Mouse (Mus musculus) A20 (cell line): ENCODE measurements around the gene Smarcc1.

Source experiments
- DNase-seq: peaks from one replicate; pipeline ENCODE4 v3.0.0-alpha.2; 2011; ENCODE audit warnings: low read depth, low spot score

Gene Smarcc1

GRCm38 (mm10) chr9:110230395-110231071 is 113.0 kb downstream of the Smarcc1 start:
- DNase-seq, result no peak

GRCm38 (mm10) chr9:110234962-110235361 is 117.5 kb downstream of the Smarcc1 start:
- DNase-seq, result no peak

GRCm38 (mm10) chr9:110243221-110243833 is 125.8 kb downstream of the Smarcc1 start, which contains the start of gene Cspg5:
Cspg5 (plus strand) TSS chr9:110243783.
- no peak for DNase-seq

GRCm38 (mm10) chr9:110244567-110244888 is 127.0 kb downstream of the Smarcc1 start:
- DNase-seq, result no peak

GRCm38 (mm10) chr9:110244889-110245589 is 127.5 kb downstream of the Smarcc1 start:
- DNase-seq, result no peak

GRCm38 (mm10) chr9:110245590-110246320 is 128.2 kb downstream of the Smarcc1 start:
- DNase-seq, result no peak

GRCm38 (mm10) chr9:110246321-110246640 is 128.8 kb downstream of the Smarcc1 start:
- DNase-seq, result no peak

- DNase-seq, result no peak
These were observed 129.5 kb downstream of the Smarcc1 start for GRCm38 (mm10) chr9:110247049-110247448.

GRCm38 (mm10) chr9:110248861-110249260 is 131.4 kb downstream of the Smarcc1 start:
- no peak for DNase-seq

- DNase-seq, result no peak
These were observed 132.5 kb downstream of the Smarcc1 start for GRCm38 (mm10) chr9:110249823-110250543.

GRCm38 (mm10) chr9:110250776-110251175 is 133.3 kb downstream of the Smarcc1 start:
- no peak for DNase-seq

GRCm38 (mm10) chr9:110255407-110256019 is 138.0 kb downstream of the Smarcc1 start:
- DNase-seq, result no peak

GRCm38 (mm10) chr9:110258646-110259045 is 141.1 kb downstream of the Smarcc1 start:
- DNase-seq, result no peak

GRCm38 (mm10) chr9:110259118-110259517 is 141.6 kb downstream of the Smarcc1 start:
- DNase-seq, result no peak

GRCm38 (mm10) chr9:110263181-110263580 is 145.7 kb downstream of the Smarcc1 start:
- DNase-seq, result no peak

- DNase-seq, result no peak
These were observed 147.5 kb downstream of the Smarcc1 start for GRCm38 (mm10) chr9:110264991-110265390.

- peak; percentile 87 for DNase-seq
These were observed 150.9 kb downstream of the Smarcc1 start for GRCm38 (mm10) chr9:110268416-110268815.

GRCm38 (mm10) chr9:110272330-110272729 is 154.8 kb downstream of the Smarcc1 start:
- no peak for DNase-seq

- no peak for DNase-seq
These were observed 156.0 kb downstream of the Smarcc1 start for GRCm38 (mm10) chr9:110273507-110273906.

- DNase-seq, result peak; percentile 39
These were observed 158.4 kb downstream of the Smarcc1 start for GRCm38 (mm10) chr9:110275882-110276281.

GRCm38 (mm10) chr9:110277431-110277881 is 159.9 kb downstream of the Smarcc1 start:
- DNase-seq, result no peak
